Mouse (Mus musculus) limb, embryonic 14.5 days (tissue): ENCODE results near the gene Cdh22. TPM values are rescaled to one million over a fixed set of nuclear protein-coding genes. Genes with fewer than 3 reads are reported as not detected.

Experiments used
- ATAC-seq: fragments of 200-750 bp; cut with Nextera tagmentation; 2 replicates; pipeline ENCODE4 v1.8.0; 2017; ENCODE audit warnings: low read depth, moderate number of reproducible peaks, moderate TSS enrichment; ENCODE audit not compliant: low FRiP score
- DNase-seq: peaks from one replicate; pipeline ENCODE4 v3.0.0-alpha.2; 2015; ENCODE audit warnings: low spot score
- H3K27ac ChIP-seq: fragments of 300-500 bp; sonication (generic); replicated peaks from 2 replicates; pipeline ENCODE4 v1.5.1; 2014; ENCODE audit warnings: low read depth, mild to moderate bottlenecking, low read length, moderate library complexity, mixed read lengths
- H3K27me3 ChIP-seq: fragments of 300-500 bp; sonication (generic); 2 replicates; pipeline ENCODE4 v1.6.1; 2014; ENCODE audit warnings: low read length, mixed read lengths; ENCODE audit not compliant: control insufficient read depth, insufficient read depth
- H3K36me3 ChIP-seq: fragments of 300-500 bp; sonication (generic); 2 replicates; pipeline ENCODE4 v1.6.1; 2014; ENCODE audit warnings: mild to moderate bottlenecking, low read length, moderate library complexity, mixed read lengths; ENCODE audit not compliant: control insufficient read depth, insufficient read depth
- H3K4me1 ChIP-seq: fragments of 300-500 bp; sonication (generic); 2 replicates; pipeline ENCODE4 v1.6.1; 2014; ENCODE audit warnings: antibody characterized with exemption, low read length, mixed read lengths; ENCODE audit not compliant: control insufficient read depth, insufficient read depth
- H3K4me2 ChIP-seq: fragments of 300-500 bp; sonication (generic); replicated peaks from 2 replicates; pipeline ENCODE4 v1.6.1; 2014; ENCODE audit warnings: low read depth, mild to moderate bottlenecking, low read length, moderate library complexity; ENCODE audit not compliant: severe bottlenecking
- H3K4me3 ChIP-seq: fragments of 300-500 bp; sonication (generic); replicated peaks from 2 replicates; pipeline ENCODE4 v1.5.1; 2014; ENCODE audit warnings: low read length
- H3K9ac ChIP-seq: fragments of 300-500 bp; sonication (generic); 2 replicates; pipeline ENCODE4 v1.6.1; 2014; ENCODE audit warnings: mild to moderate bottlenecking, low read depth, low read length, moderate library complexity; ENCODE audit not compliant: severe bottlenecking
- H3K9me3 ChIP-seq: fragments of 300-500 bp; sonication (generic); 2 replicates; pipeline ENCODE4 v1.6.1; 2016; ENCODE audit warnings: low read length; ENCODE audit not compliant: control insufficient read depth
- POLR2A ChIP-seq: fragments of 200-500 bp; IDR thresholded peaks from 2 replicates; pipeline ENCODE4 v1.8.0; 2012; ENCODE audit warnings: inconsistent platforms, mild to moderate bottlenecking, moderate library complexity, borderline replicate concordance; ENCODE audit not compliant: insufficient read depth, insufficient read length; ENCODE audit errors: extremely low read depth
- WGBS: fragments of 180-500 bp; shearing (Covaris S2); extraction: QIAGEN DNeasy Blood & Tissue Kit; methylation state at CpG from one replicate; pipeline ENCODE4 v1.1.7; 2014; 5-methylcytosine and 5-hydroxymethylcytosine counted together
- polyA plus RNA-seq, 2 experiments: library from polyadenylated mRNA; depleted of rRNA in 1 of 2; stranded (reverse) in 1 of 2; unstranded in 1 of 2; fragments of >200 nt; fragmentation: Nextera tagmentation in 1 of 2; extraction: Ambion mirVana in 1 of 2; gene quantifications; 2 replicates each; pipeline versions ENCODE4 v1.2.1 to v1.2.3; 2012 to 2014

Gene Cdh22
- polyA plus RNA-seq, 2 experiments = 0.30 to 0.40 TPM

DNA sequence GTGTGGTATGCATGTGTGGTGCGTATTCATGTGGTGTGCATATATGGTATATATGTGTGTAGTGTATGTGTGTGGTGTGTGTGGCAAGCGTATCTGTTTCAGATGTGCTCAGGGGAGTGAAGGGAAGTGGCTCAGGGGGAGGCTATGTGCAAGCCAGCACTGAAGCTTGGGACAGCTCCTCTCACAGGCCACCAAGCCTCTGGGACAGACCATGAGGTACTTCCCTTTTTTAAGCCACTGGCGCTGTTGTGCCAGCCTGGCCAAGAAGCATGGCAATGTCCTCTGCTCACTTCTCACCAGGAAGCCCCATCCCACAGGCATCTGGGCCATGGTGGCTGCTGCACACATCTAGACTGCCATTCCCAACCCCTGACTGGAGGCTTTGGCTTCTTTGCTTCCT, 131.7 kb downstream of the Cdh22 start:
- no peak overlapping the region for H3K9ac ChIP-seq
- no peak overlapping the region for H3K4me2 ChIP-seq
- no peak for DNase-seq
- peaks cover 35% of the 10 kb centered on the region for H3K27me3 ChIP-seq
- no peaks in the 10 kb centered on the region for H3K36me3 ChIP-seq
- H3K9me3 ChIP-seq = no peaks in the 10 kb centered on the region
- H3K4me3 ChIP-seq = no peak overlapping the region
- no peak overlapping the region for H3K27ac ChIP-seq
- 69% methylated on average over 3 of the region's 3 CpGs for WGBS
- no peaks in the 10 kb centered on the region for H3K4me1 ChIP-seq
- TF ChIP-seq POLR2A = no peak
- ATAC-seq = no peak

DNA sequence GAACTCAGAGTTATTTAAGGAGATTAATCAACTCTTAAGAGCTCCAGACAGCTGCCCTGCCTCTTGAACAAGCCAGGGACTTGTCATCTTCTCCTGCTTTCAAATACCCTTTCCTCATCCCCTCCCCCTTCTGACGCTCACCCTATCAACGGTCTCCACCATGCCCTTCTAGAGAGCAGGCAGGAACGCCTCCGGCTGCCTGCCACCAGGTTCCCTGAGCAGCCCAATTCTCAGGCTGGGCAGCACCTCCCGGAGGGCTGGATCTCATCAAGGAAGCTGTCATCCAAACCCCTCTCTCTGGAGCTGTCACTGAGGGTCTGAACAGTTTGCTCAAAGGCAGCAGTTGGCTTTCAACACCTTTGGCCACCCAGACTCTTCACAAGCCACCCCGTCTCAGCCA, 133.9 kb downstream of the Cdh22 start:
- 5% methylated on average over 6 of the region's 6 CpGs for WGBS
- no peaks in the 10 kb centered on the region for H3K36me3 ChIP-seq
- TF ChIP-seq POLR2A = no peak
- H3K9me3 ChIP-seq = no peaks in the 10 kb centered on the region
- H3K4me1 ChIP-seq = no peaks in the 10 kb centered on the region
- H3K27me3 ChIP-seq = peaks cover 16% of the 10 kb centered on the region
- DNase-seq (no peak), ATAC-seq (no peak)
- H3K4me2 ChIP-seq = no peak overlapping the region
- H3K27ac ChIP-seq = no peak overlapping the region
- H3K9ac ChIP-seq = no peak overlapping the region
- H3K4me3 ChIP-seq = no peak overlapping the region

DNA sequence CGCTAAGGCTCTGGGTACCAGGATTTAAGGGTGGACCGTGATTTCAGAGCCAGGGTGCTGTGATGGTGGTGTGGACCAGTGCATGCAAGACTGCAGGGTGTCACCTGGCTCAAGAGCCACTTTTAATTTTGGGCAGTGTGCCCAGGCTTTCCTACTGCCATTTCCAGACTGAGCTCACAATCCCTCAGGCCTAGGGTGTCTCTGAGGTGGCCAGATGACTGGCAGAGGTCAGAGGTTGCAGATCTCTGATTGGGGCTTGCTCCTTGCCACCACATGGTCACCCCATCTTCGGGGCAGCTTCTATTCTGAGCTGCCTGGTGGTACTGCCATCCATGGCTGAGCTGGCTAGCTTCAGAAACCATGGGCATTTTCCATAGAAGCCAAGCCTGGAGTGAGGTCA, 135.8 kb downstream of the Cdh22 start:
- Histone ChIP-seq H3K27ac (no peak overlapping the region), H3K27me3 (peaks cover 8% of the 10 kb centered on the region; the same call in 1 of the 2 replicates), H3K4me3 (no peak overlapping the region), H3K4me1 (no peaks in the 10 kb centered on the region), H3K9ac (no peak overlapping the region), H3K4me2 (no peak overlapping the region), H3K9me3 (no peaks in the 10 kb centered on the region), H3K36me3 (no peaks in the 10 kb centered on the region)
- 81% methylated on average over 3 of the region's 3 CpGs for WGBS
- DNase-seq (no peak), ATAC-seq (no peak)
- TF ChIP-seq POLR2A = no peak

DNA sequence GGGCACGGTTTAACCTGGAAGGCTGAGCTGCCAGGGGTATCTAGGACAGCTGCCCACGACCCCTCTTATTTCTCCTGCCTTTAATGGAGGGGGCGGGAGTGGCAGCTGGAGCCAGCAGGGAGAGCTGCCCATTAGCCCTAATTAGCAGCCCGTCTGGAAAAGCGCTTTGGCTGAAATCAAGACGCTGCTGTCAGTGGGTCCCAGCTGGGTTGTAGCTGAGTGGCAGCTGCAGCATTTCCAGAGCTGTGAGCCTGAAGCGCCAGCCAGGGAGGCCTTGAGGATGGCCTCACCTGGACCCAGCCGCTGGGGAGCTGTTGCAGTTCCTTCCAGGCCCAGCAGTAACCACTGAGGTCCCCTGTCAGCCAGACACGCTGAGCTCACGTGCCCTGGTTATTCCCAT, 138.3 kb downstream of the Cdh22 start:
- H3K9ac ChIP-seq = no peak overlapping the region
- H3K4me2 ChIP-seq = no peak overlapping the region
- no peaks in the 10 kb centered on the region for H3K4me1 ChIP-seq
- DNase-seq (no peak), ATAC-seq (no peak)
- H3K27ac ChIP-seq = no peak overlapping the region
- H3K27me3 ChIP-seq = peaks cover 1% of the 10 kb centered on the region; the same call in 1 of the 2 replicates
- H3K36me3 ChIP-seq = no peaks in the 10 kb centered on the region
- 11% methylated on average over 10 of the region's 10 CpGs for WGBS
- no peaks in the 10 kb centered on the region for H3K9me3 ChIP-seq
- H3K4me3 ChIP-seq = no peak overlapping the region
- TF ChIP-seq POLR2A = no peak

DNA sequence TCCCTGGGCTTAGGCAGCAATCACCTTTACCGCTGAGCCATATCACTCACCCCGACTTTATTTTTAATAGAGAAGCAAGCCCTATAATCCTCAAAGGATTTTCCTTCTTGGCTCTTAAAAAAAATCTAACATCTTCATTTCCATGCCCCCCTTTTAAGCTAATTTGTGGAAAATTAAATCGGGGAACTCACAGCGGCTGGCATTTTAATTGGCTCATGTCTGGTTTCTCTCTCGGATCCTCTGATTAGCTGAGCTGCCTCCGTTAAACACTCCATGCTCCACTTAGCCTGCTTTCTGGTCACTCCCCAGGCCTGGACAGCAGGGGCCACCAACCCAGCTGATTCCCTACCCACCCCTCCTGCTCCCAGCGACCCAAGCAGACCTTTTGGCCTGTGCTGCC, 142.3 kb downstream of the Cdh22 start:
- DNase-seq (no peak), ATAC-seq (no peak)
- H3K4me3 ChIP-seq = no peak overlapping the region
- no peaks in the 10 kb centered on the region for H3K9me3 ChIP-seq
- H3K4me1 ChIP-seq = no peaks in the 10 kb centered on the region
- H3K4me2 ChIP-seq = no peak overlapping the region
- WGBS = 32% methylated on average over 7 of the region's 7 CpGs
- no peaks in the 10 kb centered on the region for H3K27me3 ChIP-seq
- no peak for TF ChIP-seq POLR2A
- H3K9ac ChIP-seq = no peak overlapping the region
- H3K36me3 ChIP-seq = no peaks in the 10 kb centered on the region
- no peak overlapping the region for H3K27ac ChIP-seq

DNA sequence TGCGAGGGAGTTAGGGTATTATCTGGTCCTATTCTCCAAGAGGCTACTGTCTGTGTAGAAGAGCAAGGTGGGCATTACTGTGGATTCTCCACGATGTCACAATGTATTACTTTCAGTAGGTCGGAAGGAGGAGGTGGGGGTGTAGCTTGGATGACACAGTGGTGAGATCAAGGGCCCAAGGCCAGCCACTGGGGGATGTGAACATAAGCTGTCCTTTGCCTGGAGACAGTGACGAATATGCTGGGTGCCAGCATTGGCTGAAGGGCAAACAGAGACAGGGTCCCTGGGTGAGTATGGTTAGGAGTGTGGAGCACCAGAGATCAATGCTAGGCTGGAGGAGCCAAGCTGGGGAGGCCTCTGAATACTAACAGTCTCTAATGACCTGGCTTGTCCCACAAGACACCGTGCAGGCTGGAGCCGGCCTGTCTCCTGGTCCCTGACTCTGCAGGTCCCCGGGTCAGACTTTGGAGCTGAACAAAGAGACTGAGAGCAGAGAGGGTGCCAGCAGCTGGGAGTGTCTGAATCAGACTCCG, 143.2 kb downstream of the Cdh22 start:
- Histone ChIP-seq H3K9me3 (no peaks in the 10 kb centered on the region), H3K4me2 (no peak overlapping the region), H3K27ac (no peak overlapping the region), H3K36me3 (no peaks in the 10 kb centered on the region), H3K27me3 (no peaks in the 10 kb centered on the region), H3K4me1 (no peaks in the 10 kb centered on the region), H3K4me3 (no peak overlapping the region), H3K9ac (no peak overlapping the region)
- 71% methylated on average over 8 of the region's 8 CpGs for WGBS
- no peak for DNase-seq
- ATAC-seq = no peak
- no peak for TF ChIP-seq POLR2A
